Mouse (Mus musculus): Measurements from ENCODE around the gene Bcap29. TPM values are rescaled to one million over a fixed set of nuclear protein-coding genes. Genes with fewer than 3 reads are reported as not detected.
"Not testable (repeated sequence)": the region's sequence is repeated elsewhere in the genome, so short reads cannot be mapped to it uniquely, and the experiment has no call there.

Bcap29 gene
- total RNA-seq, 1 experiment from 2014 or later = 11.3 TPM

DNA sequence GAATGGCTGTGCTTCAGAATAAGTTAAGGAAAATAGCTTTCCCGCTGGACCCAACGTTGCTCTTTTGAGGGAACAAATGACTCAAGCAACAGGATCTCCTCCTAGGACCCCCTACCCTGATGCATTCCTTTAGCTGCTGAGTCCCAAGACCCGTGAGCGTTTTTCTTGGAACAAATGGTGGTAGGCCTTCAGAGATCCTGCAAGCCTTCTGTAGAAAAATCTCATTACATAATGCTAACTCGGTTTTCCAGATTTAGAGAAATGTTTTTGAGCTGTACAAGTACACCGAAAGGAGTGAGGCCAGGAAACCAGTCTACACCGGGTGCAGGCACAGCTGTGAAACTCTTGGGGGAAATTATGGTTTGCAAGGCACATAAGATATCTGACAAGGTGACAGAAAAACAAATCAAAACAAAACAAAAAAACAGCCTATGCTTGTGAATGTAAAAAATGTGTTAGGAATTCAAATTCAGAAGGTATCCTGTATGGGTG, 53.1 kb downstream of the Bcap29 start:
- no peak for ATAC-seq (ENCODE audit: extremely low read depth, insufficient number of reproducible peaks, low FRiP score, poor library complexity, severe bottlenecking)

DNA sequence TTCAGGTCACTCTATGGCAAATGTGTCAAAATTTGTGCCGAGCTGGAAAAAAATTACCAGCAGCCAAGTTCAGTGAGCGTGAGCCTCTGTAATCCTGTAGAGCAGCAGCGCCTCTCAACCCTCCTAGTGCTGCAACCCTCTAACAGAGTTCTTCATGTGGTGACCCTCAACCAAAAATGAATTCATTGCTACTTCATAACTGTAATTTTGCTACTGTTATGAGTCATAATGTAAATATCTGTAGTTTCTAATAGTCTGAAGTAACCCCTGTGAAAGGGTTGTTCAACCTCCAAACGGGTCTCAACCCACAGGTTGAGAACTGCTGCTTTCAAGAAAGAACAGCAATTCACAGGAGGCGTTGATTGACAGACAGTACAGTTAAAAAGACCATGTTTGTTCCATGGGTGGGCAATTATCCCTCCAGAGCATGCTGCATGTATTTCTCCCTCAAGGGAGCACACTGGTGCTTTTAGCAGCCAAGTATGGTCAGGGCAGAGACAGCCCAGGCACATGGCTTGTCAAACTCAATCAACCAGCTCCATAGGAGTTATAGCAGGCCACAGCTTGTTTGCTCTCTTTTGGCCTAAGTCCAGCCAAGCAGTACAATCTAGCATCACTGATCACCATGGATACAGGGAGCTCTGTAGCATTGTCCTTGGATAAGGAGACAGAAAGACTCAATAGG, 53.7 kb downstream of the Bcap29 start:
- ATAC-seq (ENCODE audit: extremely low read depth, insufficient number of reproducible peaks, low FRiP score, poor library complexity, severe bottlenecking) = no peak

DNA sequence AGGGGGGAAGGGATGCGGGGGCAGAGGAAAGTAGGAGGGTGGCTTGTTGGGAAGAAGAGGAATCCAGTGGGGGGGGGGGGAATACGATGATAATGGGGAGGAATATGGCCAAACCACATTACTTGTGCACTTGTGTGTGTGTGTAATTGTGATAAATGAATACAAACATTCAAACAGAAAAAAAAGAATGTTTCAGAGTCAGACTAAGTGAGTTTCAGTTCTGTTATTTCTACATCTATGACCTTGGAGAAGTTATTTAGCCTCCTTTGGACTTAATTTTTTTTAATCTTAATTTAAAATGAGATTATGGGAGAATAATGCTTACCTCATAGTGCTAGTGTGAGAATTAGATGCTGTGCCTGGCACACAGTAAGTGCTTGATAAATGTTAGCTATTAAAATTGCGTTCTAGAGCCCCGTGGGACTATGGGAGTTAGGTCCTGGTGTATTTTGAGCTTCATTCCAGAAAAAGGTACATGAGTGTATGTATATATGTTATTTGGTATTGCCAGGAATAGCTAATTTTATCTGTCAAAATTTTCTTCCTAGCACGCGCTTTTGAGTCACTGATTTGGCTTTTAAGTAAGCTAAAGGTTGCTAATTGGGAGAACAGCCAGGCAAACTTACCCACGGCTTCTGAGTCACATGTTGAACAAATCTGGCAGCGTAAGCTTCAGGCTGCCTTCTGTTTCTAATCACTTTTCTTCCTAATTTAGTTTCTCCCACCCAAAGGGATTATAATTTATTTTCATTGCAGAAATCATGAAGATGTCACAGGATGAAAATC, 55.6 kb downstream of the Bcap29 start:
- ATAC-seq (ENCODE audit: extremely low read depth, insufficient number of reproducible peaks, low FRiP score, poor library complexity, severe bottlenecking) = no peak

DNA sequence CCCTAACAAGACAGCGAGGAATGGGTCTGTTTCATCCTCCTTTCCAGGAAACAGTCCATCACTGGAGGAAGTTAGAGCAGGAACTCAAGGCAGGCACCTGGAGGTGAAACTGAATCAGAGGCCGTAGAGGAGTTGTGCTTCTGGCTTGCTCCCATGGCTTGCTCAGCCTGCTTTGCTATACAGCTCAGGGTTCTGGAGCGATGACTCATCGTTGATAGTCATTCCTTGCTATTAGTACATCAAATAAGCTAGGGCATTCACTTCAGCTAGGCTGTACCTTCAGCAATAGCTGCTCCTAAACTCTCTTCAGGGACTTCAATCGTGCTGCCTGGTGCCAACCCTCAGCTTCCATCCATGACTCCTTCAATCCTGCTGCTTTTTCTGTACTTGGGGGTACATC, 60.0 kb downstream of the Bcap29 start:
- no peak for ATAC-seq (ENCODE audit: extremely low read depth, insufficient number of reproducible peaks, low FRiP score, poor library complexity, severe bottlenecking)

DNA sequence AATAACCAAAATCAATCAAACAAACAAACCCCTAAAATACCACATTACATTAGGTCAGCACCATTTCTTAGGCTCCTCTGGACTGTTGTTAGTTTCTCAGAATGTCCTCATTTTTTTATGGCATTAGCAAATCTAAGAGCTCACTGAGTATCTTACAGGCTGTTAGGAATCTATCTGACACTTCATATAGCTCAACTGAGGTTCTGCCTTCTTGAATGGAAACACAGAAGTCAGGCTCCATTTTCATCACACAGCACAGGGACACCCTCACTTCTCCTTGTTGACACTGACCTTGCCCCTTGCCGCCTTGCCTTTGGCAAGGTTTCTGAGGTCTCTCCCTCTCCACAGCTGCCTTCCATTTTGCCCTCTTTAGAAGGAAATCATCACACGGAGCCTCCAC, 64.7 kb downstream of the Bcap29 start:
- ATAC-seq (ENCODE audit: extremely low read depth, insufficient number of reproducible peaks, low FRiP score, poor library complexity, severe bottlenecking) = no peak

DNA sequence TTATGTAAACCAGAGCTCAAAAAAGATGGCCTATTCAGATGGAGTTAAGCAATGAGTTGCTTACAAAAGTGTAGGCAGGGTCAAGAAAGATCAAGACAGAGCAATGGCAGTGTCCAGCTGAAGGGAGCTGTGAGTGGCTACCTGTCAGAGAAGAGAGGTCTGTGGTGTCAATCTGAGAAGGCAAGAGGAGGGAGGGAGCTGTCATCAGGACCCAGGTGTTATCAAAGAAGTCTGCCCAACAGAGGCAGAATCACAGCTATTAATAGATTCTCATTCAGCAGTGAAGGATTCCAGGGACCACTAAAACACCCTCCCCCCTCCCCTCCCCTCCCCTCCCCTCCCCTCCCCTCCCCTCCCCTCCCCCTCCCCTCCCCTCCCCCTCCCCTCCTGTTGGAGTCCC, 65.8 kb downstream of the Bcap29 start:
- no peak for ATAC-seq (ENCODE audit: extremely low read depth, insufficient number of reproducible peaks, low FRiP score, poor library complexity, severe bottlenecking)

DNA sequence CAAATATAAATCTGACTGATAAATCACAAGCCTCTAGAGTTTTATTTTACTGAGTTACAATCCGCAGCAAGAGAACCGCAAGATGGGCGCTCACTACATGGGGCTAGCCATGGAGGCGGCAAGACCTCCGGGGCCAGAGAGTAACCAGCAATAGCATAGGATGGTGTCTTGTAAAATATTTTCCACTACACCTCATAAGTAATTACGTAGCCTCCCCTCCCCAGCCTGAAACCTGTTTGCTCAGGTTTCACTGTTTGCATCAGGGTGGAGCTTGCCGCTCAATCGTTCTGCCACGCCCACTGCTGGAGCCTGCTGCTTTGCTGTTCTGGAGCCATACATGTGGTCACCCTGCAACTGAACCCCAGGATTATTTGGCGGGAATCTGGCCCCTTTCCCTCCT, 66.9 kb downstream of the Bcap29 start:
- not testable (repeated sequence) for ATAC-seq (ENCODE audit: extremely low read depth, insufficient number of reproducible peaks, low FRiP score, poor library complexity, severe bottlenecking)

DNA sequence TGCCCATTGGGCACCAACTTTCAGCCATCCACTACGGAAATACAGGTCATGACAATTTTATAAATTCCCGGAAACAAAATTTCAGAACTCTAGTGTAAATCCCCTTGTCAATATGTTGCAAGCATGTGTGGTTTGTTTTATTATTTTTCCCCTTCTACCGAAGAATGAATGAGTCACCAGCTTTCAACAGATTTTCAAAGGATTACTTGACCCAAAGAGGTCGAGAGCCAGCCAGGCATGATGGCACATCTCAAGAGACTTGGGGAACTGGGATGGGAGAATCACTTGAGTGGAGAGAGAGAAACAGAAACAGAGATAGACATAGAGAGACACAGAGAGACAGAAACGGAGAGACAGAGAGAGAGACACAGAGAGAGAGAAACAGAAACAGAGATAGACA, 73.7 kb downstream of the Bcap29 start:
- ATAC-seq (ENCODE audit: extremely low read depth, insufficient number of reproducible peaks, low FRiP score, poor library complexity, severe bottlenecking) = no peak

DNA sequence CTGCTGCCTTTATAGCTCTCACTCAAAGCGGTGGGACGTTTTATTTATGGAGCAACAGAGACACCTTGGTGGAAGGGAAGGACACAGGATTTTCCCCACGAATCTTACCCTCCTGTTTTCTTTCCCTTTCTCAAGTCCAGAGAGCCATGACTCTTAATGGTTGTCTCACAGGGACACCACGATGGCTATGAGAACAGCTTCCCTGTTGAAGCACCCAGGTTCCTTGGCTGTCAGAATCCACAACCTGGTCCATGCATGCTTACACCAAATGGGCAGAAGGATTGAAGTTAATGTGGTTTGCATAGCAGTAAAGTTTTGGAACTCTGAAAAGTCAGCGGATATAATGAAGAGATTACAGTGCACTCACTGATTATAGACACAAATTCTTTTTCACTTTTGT, 74.5 kb downstream of the Bcap29 start:
- ATAC-seq (ENCODE audit: extremely low read depth, insufficient number of reproducible peaks, low FRiP score, poor library complexity, severe bottlenecking) = no peak

DNA sequence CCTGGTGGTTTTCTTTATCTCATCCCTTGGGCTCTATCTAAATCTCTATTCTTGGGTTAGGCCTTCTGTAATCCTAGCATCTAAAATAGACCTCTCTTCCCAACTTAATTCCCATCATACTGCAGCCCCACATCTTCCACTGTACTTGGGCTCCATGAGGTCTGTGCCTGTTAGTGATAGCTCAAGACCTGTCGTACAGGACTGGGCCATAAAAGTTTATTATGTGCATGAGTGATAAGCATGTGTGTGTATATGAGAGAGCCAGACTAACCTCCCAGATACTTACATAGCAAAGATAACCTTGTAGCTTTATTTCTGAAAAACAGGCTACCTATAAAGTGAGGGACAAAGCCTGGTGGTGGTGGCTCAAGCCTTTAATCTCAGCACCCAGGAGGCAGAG, 80.1 kb downstream of the Bcap29 start:
- no peak for ATAC-seq (ENCODE audit: extremely low read depth, insufficient number of reproducible peaks, low FRiP score, poor library complexity, severe bottlenecking)

DNA sequence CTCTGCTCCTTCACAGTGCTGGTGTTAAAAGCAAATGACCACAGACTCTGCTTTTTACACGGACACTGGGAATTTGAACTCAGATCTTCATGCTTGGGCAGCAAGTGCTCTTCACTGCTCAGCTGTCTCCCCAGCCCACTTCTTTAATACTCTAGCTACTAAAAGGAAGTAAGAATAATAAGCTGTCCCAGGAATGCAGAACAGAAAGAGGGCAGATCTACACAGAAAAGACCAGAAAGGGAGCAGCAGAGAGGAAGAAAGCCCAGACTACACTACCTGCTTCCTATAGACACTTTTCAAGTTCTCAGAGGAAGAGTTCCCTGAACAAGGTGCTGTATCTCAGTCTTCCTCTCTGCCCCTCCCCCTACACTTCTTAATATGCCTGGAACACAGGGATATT, 83.2 kb downstream of the Bcap29 start:
- ATAC-seq (ENCODE audit: extremely low read depth, insufficient number of reproducible peaks, low FRiP score, poor library complexity, severe bottlenecking) = no peak

DNA sequence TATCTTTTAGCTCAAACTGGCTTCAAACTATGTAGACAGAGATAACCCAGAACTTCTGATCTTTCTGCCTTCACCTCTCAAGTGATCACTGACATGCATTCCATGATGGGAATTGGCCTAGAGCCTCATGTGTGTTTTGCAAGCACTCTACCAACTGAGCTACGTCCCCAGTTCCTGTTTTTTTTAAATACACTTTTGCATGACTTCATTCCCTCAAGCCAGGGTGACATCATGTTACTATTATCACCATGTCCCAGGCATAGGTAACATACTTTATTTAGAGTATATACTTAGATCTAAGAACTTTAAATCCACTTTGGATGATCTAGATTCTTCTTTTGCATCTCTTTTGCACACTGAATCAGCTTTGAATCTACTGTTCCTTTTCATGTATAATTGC, 88.4 kb downstream of the Bcap29 start:
- no peak for ATAC-seq (ENCODE audit: extremely low read depth, insufficient number of reproducible peaks, low FRiP score, poor library complexity, severe bottlenecking)

DNA sequence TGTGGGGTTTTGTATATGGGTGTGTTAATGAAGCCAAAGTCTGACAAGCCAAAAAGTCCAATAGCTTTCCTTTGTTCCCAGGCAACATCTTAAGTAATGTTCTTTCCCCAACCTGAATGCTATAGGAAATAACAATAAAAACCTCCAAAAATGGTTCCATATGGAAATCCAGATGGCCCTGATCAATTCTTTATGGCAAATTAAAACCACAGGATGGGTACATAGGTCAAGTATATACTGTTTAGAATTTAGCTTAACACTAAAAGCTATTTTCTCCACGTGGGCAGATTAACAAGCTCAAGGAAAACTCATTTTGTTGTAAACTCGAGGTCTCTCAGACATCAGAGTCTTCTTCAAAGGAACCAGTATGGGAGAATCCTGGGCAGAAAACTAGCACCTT, 89.2 kb downstream of the Bcap29 start:
- ATAC-seq (ENCODE audit: extremely low read depth, insufficient number of reproducible peaks, low FRiP score, poor library complexity, severe bottlenecking) = no peak

DNA sequence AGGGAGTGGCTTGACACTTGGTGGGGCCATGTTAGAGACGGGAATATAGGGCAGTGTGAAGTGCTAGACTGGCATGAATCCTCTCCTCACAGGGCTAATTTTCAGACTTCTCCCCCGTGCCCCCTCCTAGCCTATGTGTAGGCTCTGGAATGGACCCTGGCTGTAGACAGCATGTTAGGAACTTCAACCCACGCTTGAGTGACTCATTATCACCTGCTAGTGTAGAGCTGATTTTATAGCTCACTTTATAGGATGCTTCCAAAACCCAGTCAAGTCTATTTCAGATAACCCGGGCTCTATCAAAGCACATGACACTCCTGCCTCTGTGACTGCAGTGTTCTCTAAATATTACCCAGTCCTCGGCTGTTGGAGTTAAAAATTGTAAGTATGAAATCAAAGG, 92.9 kb downstream of the Bcap29 start:
- no peak for ATAC-seq (ENCODE audit: extremely low read depth, insufficient number of reproducible peaks, low FRiP score, poor library complexity, severe bottlenecking)

Other genes with a start within 250 kb of the Bcap29 start
- gene Slc26a3, start 243.8 kb downstream of the Bcap29 start, total RNA-seq (2017) = 0.49 TPM in 1 of 2 replicates, not detected in the other
- 10.9 and 12.6 TPM in 2 replicates for gene Cbll1, start 135.0 kb downstream of the Bcap29 start, total RNA-seq (2017)
- not detected in 2 replicates for gene Slc26a4, start 74.7 kb downstream of the Bcap29 start, total RNA-seq (2017)
- gene Dus4l, start 20.2 kb upstream of the Bcap29 start, total RNA-seq (2017) = 5.9 and 7.6 TPM in 2 replicates
- gene Cog5, start 20.2 kb upstream of the Bcap29 start, total RNA-seq (2017) = 63.1 and 63.9 TPM in 2 replicates
- not detected in 2 replicates for gene Gpr22, start 79.3 kb upstream of the Bcap29 start, total RNA-seq (2017)

All from neutrophil, adult 5-6 weeks (primary cell).